Mouse (Mus musculus): ENCODE results near the gene Utp14b.

The Utp14b gene

GRCm38 (mm10) chr1:78657671-78658440, at the start of gene Utp14b, which contains the start of gene Acsl3:
Utp14b (plus strand) TSS chr1:78658038.
Acsl3 (plus strand) TSS chr1:78657825.
- peak; percentile 82 to 91 for DNase-seq (ENCODE audit: low read depth in 1 of 2, low spot score in 2 of 2)

GRCm38 (mm10) chr1:78609134-78609907, 48.5 kb upstream of the Utp14b start:
- DNase-seq (ENCODE audit: low read depth in 1 of 2, low spot score in 2 of 2) = no peak

DNA sequence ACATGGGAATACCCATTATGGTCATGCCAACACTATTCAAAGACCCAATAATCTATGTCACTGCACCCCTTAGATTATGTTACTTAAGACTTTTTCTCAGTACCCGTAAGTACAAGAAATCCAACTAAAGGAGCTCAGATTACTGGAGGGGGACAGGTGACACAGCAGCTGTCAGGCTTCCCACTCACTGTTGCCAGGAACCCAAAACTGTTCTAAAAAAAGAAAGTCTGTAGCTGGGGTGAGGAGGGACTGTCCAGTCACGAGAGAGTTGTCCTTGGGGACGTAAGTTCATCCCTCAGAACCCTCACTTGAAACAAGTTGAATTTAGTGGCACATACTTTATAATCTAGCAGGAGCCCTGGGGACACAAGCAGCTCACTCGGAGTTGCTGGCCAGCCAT, 46.8 kb upstream of the Utp14b start:
- no peak for DNase-seq (ENCODE audit: low read depth in 1 of 2, low spot score in 2 of 2)

DNA sequence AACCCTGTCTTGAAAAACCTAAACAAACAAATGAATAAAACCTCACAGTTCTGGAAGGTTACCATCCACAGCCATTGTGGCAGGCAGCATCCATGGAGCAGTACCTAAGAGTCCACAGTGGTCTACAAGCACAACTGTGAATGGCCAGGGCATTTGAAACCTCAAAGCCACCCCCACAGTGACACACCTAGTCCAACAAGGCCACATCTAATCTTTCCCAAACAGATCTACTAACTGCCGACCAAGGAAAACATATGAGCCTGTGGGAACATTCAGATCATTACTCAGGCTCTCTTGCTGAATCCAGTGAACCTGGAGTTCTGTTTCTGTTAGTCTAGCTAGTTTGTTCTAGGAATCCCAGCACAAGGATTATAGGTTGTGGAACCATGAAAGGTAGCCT, 44.9 kb upstream of the Utp14b start:
- no peak for DNase-seq (ENCODE audit: low read depth in 1 of 2, low spot score in 2 of 2)

- no peak for DNase-seq (ENCODE audit: low read depth in 1 of 2, low spot score in 2 of 2)
Measured at GRCm38 (mm10) chr1:78624352-78624751, 33.5 kb upstream of the Utp14b start.

DNA sequence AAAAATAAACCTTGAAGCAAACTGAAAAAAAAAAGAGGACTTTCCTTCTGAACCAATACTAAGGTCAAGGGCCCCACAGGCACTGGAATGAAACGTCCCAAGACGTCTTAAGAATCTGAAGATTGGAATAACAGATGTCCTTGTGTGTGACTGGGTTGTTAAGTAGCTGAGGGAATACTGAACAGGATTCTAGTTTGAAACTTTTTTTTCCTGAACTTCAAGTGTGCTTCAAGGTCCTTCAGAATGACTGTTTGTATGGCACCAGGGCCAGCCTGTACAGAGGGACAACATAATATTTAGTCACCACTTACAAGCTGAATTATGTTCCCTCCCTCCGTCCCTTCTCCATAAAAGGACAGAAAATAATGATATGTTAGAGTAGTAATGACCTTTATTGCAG, 23.4 kb upstream of the Utp14b start:
- no peak for DNase-seq (ENCODE audit: low read depth in 1 of 2, low spot score in 2 of 2)

DNA sequence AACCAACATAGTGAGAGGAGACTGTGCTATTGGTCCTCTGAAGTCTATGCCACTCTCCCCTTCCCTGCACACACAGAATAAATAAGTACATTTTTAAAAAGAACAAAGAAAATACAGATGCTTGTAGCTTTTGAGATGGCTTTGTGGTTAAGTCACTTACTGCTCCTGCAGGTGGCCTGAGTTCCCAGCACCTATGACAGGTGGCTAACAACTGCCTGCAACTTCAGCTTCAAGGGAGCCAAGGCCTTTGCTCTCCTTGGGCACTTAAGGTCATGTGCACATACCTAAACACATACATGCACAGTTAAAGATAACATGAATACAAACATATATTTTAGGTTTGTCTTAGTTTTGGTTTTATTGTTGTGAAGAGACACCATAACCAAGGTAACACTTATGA, 17.0 kb upstream of the Utp14b start:
- DNase-seq (ENCODE audit: low read depth in 1 of 2, low spot score in 2 of 2) = no peak

GRCm38 (mm10) chr1:78641791-78642190, 16.0 kb upstream of the Utp14b start:
- DNase-seq (ENCODE audit: low read depth in 1 of 2, low spot score in 2 of 2) = no peak

- no peak for DNase-seq (ENCODE audit: low read depth in 1 of 2, low spot score in 2 of 2)
Measured at GRCm38 (mm10) chr1:78642197-78642596, 15.6 kb upstream of the Utp14b start.

- DNase-seq (ENCODE audit: low read depth in 1 of 2, low spot score in 2 of 2) = no peak
Measured at GRCm38 (mm10) chr1:78647317-78647885, 10.4 kb upstream of the Utp14b start.

DNA sequence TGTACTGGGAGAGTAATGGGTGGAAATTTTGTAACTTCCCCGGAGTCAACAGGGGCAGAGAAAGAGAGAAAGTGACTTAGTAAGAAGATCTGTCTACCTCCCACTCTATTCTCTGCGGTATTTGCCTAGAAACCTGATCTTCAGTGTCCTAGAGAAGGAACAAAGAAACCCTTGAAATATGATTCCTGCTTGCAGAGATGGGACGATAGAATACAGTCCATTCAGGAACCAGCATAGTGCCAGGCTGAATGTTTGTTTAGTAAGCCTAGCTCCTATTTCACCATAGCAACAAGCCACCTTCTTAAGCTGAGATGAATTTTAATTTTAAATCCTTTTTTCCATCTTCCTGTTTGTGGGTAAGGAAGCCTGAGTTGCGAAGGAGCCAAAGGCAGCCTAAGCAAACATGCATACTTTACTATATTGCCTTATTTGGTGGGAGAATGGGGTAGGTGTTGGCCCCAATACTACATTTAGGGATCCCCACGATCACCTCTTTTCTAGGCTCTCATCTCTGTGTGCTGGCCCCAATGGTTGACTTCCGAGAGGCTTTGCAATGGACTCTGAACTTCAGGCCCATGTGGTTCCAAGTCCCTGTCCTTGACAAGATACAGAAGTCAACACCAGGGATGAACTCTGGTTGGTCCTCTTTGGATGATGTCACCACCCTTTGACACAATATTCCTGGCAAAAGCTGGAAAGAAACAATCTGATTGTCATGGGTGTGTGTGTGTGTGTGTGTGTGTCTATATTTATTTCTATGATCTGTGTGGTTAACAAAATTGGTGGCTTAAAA, 8.4 kb upstream of the Utp14b start:
- no peak for DNase-seq (ENCODE audit: low read depth in 1 of 2, low spot score in 2 of 2)

- no peak for DNase-seq (ENCODE audit: low read depth in 1 of 2, low spot score in 2 of 2)
Measured at GRCm38 (mm10) chr1:78656472-78656871, 1.4 kb upstream of the Utp14b start.

DNA sequence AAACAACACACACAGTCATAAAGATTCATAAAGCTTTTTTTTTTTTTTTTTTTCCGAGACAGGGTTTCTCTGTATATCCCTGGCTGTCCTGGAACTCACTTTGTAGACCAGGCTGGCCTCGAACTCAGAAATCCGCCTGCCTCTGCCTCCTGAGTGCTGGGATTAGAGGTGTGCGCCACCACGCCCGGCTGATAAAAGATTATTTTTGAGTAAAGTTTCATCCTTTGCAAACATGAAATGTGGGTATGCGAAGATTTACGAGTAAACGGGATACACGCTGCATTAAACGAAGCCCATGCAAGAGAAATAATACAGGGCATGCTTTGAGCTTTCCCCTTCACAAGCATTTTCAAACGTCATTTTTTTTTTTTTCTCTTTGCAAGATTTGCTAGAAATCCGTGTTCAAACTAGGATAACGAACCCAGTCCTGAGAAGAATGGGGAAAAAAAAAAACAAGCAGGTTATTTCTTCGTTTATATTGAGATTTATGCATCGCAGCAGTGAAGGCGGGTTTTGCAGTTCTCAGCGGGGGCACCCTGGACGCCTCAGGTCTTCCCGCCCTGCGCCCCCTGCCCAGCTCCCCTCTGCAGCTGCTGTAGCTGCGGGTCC, 713 bp upstream of the Utp14b start:
- no peak for DNase-seq (ENCODE audit: low read depth in 1 of 2, low spot score in 2 of 2)

DNA sequence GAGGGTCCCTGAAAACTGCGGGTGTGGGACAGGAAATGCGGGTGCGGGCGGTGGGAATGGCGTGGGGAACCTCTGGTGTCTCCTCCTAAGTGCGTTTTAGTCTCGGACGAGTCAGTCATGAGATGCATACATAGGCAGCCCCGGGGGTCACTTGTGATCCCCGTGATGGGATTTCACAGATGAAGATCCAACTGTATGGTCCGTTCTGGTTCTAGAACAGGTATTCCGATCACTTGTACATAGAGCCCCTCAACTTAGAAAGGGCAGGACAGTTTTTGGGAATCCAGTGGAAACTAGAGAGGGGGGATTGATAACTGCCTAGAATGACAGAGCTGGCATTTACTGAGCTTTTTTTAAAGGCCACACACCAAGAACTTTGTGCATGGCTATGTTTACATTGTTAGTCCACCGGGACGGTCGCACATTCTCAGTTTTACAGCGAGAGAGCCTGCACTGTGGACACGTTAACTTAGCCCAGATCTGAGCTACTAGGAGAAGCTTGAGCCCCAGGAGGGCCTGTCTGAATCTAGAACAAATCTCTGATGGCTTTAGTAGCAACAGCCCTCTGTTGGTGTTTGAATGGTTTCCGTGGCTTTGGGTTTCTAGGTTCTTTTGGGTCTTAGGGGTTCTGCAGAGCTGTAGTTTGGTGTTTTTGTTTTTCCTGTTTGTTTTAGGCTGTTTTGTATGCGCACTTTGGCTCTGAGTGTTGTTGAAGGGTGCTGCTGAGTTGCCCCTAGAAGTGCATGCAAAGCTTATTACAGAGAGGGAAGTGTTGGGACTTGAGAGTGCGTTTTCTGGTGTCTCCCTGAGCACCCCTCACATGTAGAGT, 817 bp downstream of the Utp14b start:
- no peak for DNase-seq (ENCODE audit: low read depth in 1 of 2, low spot score in 2 of 2)

GRCm38 (mm10) chr1:78659270-78659823, 1.5 kb downstream of the Utp14b start:
- DNase-seq (ENCODE audit: low read depth in 1 of 2, low spot score in 2 of 2) = no peak

DNA sequence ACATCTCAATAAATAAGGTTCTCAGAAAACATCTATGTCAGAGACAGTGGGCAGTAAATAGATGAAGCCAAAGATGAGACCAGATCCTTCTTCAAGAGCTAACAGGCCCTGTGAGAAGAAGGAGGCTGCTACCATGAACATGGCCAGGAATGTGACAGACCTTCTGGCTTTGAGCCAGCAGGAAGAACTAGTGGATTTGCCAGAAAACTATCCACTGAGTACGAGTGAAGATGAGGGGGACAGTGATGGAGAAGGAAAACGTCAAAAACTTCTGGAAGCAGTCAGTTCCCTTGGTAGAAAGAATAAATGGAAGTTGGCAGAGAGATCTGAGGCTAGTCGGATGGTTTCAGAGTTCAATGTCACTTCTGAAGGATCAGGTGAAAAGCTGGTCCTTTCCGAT, 6.5 kb downstream of the Utp14b start:
- DNase-seq (ENCODE audit: low read depth in 1 of 2, low spot score in 2 of 2) = no peak

- no peak for DNase-seq (ENCODE audit: low read depth in 1 of 2, low spot score in 2 of 2)
Measured at GRCm38 (mm10) chr1:78665954-78666499, 8.2 kb downstream of the Utp14b start.

GRCm38 (mm10) chr1:78666585-78666984, 8.7 kb downstream of the Utp14b start:
- DNase-seq (ENCODE audit: low read depth in 1 of 2, low spot score in 2 of 2) = no peak

GRCm38 (mm10) chr1:78682291-78682690, 24.5 kb downstream of the Utp14b start:
- DNase-seq (ENCODE audit: low read depth in 1 of 2, low spot score in 2 of 2) = no peak

Data from monocyte, adult 2 months (primary cell).